Mouse (Mus musculus): ENCODE data around the gene Efhc1.
A peak's percentile ranks its signal among the peaks of the same experiment; 100 is the strongest.
"Not testable (repeated sequence)": the region's sequence is repeated elsewhere in the genome, so short reads cannot be mapped to it uniquely, and the experiment has no call there.

The Efhc1 gene

GRCm38 (mm10) chr1:20951300-20951763 lies at the start of gene Efhc1:
TSS of gene Efhc1 (plus strand) at chr1:20951626.
- peak; percentile 93 for DNase-seq

- no peak for DNase-seq
These were observed 45.8 kb upstream of the Efhc1 start for GRCm38 (mm10) chr1:20905501-20906127.

- no peak for DNase-seq
These were observed 45.3 kb upstream of the Efhc1 start for GRCm38 (mm10) chr1:20906128-20906515.

GRCm38 (mm10) chr1:20908541-20908940 lies 42.9 kb upstream of the Efhc1 start:
- DNase-seq = no peak

- no peak for DNase-seq
These were observed 39.3 kb upstream of the Efhc1 start for GRCm38 (mm10) chr1:20912115-20912514.

- no peak for DNase-seq
These were observed 38.8 kb upstream of the Efhc1 start for GRCm38 (mm10) chr1:20912527-20913171.

GRCm38 (mm10) chr1:20914769-20915168 lies 36.7 kb upstream of the Efhc1 start:
- DNase-seq = no peak

- no peak for DNase-seq
These were observed 35.8 kb upstream of the Efhc1 start for GRCm38 (mm10) chr1:20915608-20916007.

- no peak for DNase-seq
These were observed 33.9 kb upstream of the Efhc1 start for GRCm38 (mm10) chr1:20917496-20918050.

- no peak for DNase-seq
These were observed 31.7 kb upstream of the Efhc1 start for GRCm38 (mm10) chr1:20919728-20920127.

- no peak for DNase-seq
These were observed 30.3 kb upstream of the Efhc1 start for GRCm38 (mm10) chr1:20921081-20921528.

- peak; percentile 57 for DNase-seq
These were observed 28.6 kb upstream of the Efhc1 start for GRCm38 (mm10) chr1:20922612-20923399.

- DNase-seq = not testable (repeated sequence)
These were observed 26.1 kb upstream of the Efhc1 start for GRCm38 (mm10) chr1:20925324-20925723.

GRCm38 (mm10) chr1:20925926-20926325 lies 25.5 kb upstream of the Efhc1 start:
- DNase-seq = no peak

- no peak for DNase-seq
These were observed 25.1 kb upstream of the Efhc1 start for GRCm38 (mm10) chr1:20926376-20926775.

GRCm38 (mm10) chr1:20928487-20928886 lies 22.9 kb upstream of the Efhc1 start:
- DNase-seq = no peak

GRCm38 (mm10) chr1:20933457-20933856 lies 18.0 kb upstream of the Efhc1 start:
- DNase-seq = peak; percentile 75

- DNase-seq = no peak
These were observed 16.3 kb upstream of the Efhc1 start for GRCm38 (mm10) chr1:20935106-20935505.

GRCm38 (mm10) chr1:20939046-20939445 lies 12.4 kb upstream of the Efhc1 start:
- peak; percentile 75 for DNase-seq

- peak; percentile 64 for DNase-seq
These were observed 11.3 kb upstream of the Efhc1 start for GRCm38 (mm10) chr1:20940151-20940550.

- no peak for DNase-seq
These were observed 10.1 kb upstream of the Efhc1 start for GRCm38 (mm10) chr1:20941322-20941721.

- DNase-seq = no peak
These were observed 9.6 kb upstream of the Efhc1 start for GRCm38 (mm10) chr1:20941857-20942256.

- no peak for DNase-seq
These were observed 8.4 kb upstream of the Efhc1 start for GRCm38 (mm10) chr1:20943016-20943415.
